Mouse (Mus musculus) E14TG2a.4 (cell line): ENCODE measurements around the gene Sult2a7.

Experiments
- CTCF ChIP-seq: conservative IDR thresholded peaks from 2 replicates; pipeline ENCODE4 v1.5.1; 2014; ENCODE audit warnings: low read length
- NANOG ChIP-seq: IDR thresholded peaks from 2 replicates; pipeline ENCODE4 v1.6.1; 2014; ENCODE audit warnings: borderline replicate concordance, low read length, mixed read lengths
- POU5F1 ChIP-seq: IDR thresholded peaks from 2 replicates; pipeline ENCODE4 v1.6.1; 2014; ENCODE audit warnings: low read length, borderline replicate concordance

DNA sequence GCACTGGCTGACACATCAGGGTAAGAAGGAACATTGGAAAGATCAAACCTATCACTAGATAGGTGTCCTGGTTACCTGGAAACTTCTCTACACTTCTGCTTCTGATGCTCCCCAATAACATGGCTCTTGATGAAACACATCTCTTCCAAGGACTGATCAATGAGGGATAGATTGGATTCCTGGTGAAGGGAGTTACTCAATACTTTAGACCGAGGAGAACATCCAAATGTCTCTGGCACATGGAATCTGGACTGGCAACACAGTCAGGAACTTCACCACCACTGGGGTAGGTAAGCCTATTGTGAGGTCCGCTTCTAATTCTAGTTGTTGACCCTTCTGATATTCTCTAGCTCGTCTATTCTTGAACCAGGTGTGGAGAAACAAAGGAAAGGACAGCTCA, 24.3 kb upstream of the Sult2a7 start:
- TF ChIP-seq CTCF (no peak), NANOG (no peak), POU5F1 (no peak)
